Mouse (Mus musculus) limb, embryonic 14.5 days (tissue): ENCODE data around the gene Mypop. TPM values are rescaled to one million over a fixed set of nuclear protein-coding genes. Genes with fewer than 3 reads are reported as not detected.

ENCODE experiments used
- ATAC-seq: fragments of 200-750 bp; cut with Nextera tagmentation; 2 replicates; pipeline ENCODE4 v1.8.0; 2017; ENCODE audit warnings: low read depth, moderate number of reproducible peaks, moderate TSS enrichment; ENCODE audit not compliant: low FRiP score
- DNase-seq: peaks from one replicate; pipeline ENCODE4 v3.0.0-alpha.2; 2015; ENCODE audit warnings: low spot score
- H3K27ac ChIP-seq: fragments of 300-500 bp; sonication (generic); replicated peaks from 2 replicates; pipeline ENCODE4 v1.5.1; 2014; ENCODE audit warnings: low read depth, mild to moderate bottlenecking, low read length, moderate library complexity, mixed read lengths
- H3K27me3 ChIP-seq: fragments of 300-500 bp; sonication (generic); 2 replicates; pipeline ENCODE4 v1.6.1; 2014; ENCODE audit warnings: low read length, mixed read lengths; ENCODE audit not compliant: control insufficient read depth, insufficient read depth
- H3K36me3 ChIP-seq: fragments of 300-500 bp; sonication (generic); 2 replicates; pipeline ENCODE4 v1.6.1; 2014; ENCODE audit warnings: mild to moderate bottlenecking, low read length, moderate library complexity, mixed read lengths; ENCODE audit not compliant: control insufficient read depth, insufficient read depth
- H3K4me1 ChIP-seq: fragments of 300-500 bp; sonication (generic); 2 replicates; pipeline ENCODE4 v1.6.1; 2014; ENCODE audit warnings: antibody characterized with exemption, low read length, mixed read lengths; ENCODE audit not compliant: control insufficient read depth, insufficient read depth
- H3K4me2 ChIP-seq: fragments of 300-500 bp; sonication (generic); replicated peaks from 2 replicates; pipeline ENCODE4 v1.6.1; 2014; ENCODE audit warnings: low read depth, mild to moderate bottlenecking, low read length, moderate library complexity; ENCODE audit not compliant: severe bottlenecking
- H3K4me3 ChIP-seq: fragments of 300-500 bp; sonication (generic); replicated peaks from 2 replicates; pipeline ENCODE4 v1.5.1; 2014; ENCODE audit warnings: low read length
- H3K9ac ChIP-seq: fragments of 300-500 bp; sonication (generic); 2 replicates; pipeline ENCODE4 v1.6.1; 2014; ENCODE audit warnings: mild to moderate bottlenecking, low read depth, low read length, moderate library complexity; ENCODE audit not compliant: severe bottlenecking
- H3K9me3 ChIP-seq: fragments of 300-500 bp; sonication (generic); 2 replicates; pipeline ENCODE4 v1.6.1; 2016; ENCODE audit warnings: low read length; ENCODE audit not compliant: control insufficient read depth
- POLR2A ChIP-seq: fragments of 200-500 bp; IDR thresholded peaks from 2 replicates; pipeline ENCODE4 v1.8.0; 2012; ENCODE audit warnings: inconsistent platforms, mild to moderate bottlenecking, moderate library complexity, borderline replicate concordance; ENCODE audit not compliant: insufficient read depth, insufficient read length; ENCODE audit errors: extremely low read depth
- WGBS: fragments of 180-500 bp; shearing (Covaris S2); extraction: QIAGEN DNeasy Blood & Tissue Kit; methylation state at CpG from one replicate; pipeline ENCODE4 v1.1.7; 2014; 5-methylcytosine and 5-hydroxymethylcytosine counted together
- polyA plus RNA-seq, 2 experiments: library from polyadenylated mRNA; depleted of rRNA in 1 of 2; stranded (reverse) in 1 of 2; unstranded in 1 of 2; fragments of >200 nt; fragmentation: Nextera tagmentation in 1 of 2; extraction: Ambion mirVana in 1 of 2; gene quantifications; 2 replicates each; pipeline versions ENCODE4 v1.2.1 to v1.2.3; 2012 to 2014

The Mypop gene
- polyA plus RNA-seq (2012; rRNA removed) (13.6 and 19.3 TPM in 2 replicates), polyA plus RNA-seq (2014; fragmentation: Nextera tagmentation; extraction: Ambion mirVana) (5.3 and 5.7 TPM in 2 replicates)

- peaks cover 16% of the 10 kb centered on the region for H3K27me3 ChIP-seq
- no peaks in the 10 kb centered on the region for H3K9me3 ChIP-seq
- peak within 1 kb of the TSS; percentile 50 for H3K9ac ChIP-seq
- peak; percentile 70; the same call in 1 of the 2 replicates for TF ChIP-seq POLR2A
- peak within 1 kb of the TSS; percentile 49 for H3K4me3 ChIP-seq
- peak; percentile 100 for DNase-seq
- ATAC-seq, result peak; percentile 97
- peak within 1 kb of the TSS; percentile 73 for H3K27ac ChIP-seq
- H3K36me3 ChIP-seq, result no peaks in the 10 kb centered on the region; the same call in 1 of the 2 replicates
- peak within 1 kb of the TSS; percentile 86 for H3K4me2 ChIP-seq
- peaks cover 10% of the 10 kb centered on the region for H3K4me1 ChIP-seq
- under 1% methylated on average over 34 of the region's 37 CpGs for WGBS
These were observed at the start of gene Mypop for GRCm38 (mm10) chr7:18990601-18991295. Mypop (plus strand) TSS chr7:18991245.

- H3K4me3 ChIP-seq, result no peak overlapping the region
- ATAC-seq (no peak), DNase-seq (no peak)
- no peak overlapping the region for H3K9ac ChIP-seq
- TF ChIP-seq POLR2A, result no peak
- H3K9me3 ChIP-seq, result no peaks in the 10 kb centered on the region
- 21% methylated on average over 1 of the region's 1 CpGs for WGBS
- H3K27ac ChIP-seq, result no peak overlapping the region
- H3K4me2 ChIP-seq, result no peak overlapping the region
- no peaks in the 10 kb centered on the region for H3K27me3 ChIP-seq
- H3K4me1 ChIP-seq, result no peaks in the 10 kb centered on the region
- H3K36me3 ChIP-seq, result no peaks in the 10 kb centered on the region
These were observed 48.7 kb upstream of the Mypop start for GRCm38 (mm10) chr7:18942376-18942775.

- no peak for TF ChIP-seq POLR2A
- WGBS, result 60% methylated on average over 9 of the region's 9 CpGs
- DNase-seq (no peak), ATAC-seq (no peak)
- Histone ChIP-seq H3K36me3 (no peaks in the 10 kb centered on the region), H3K4me1 (no peaks in the 10 kb centered on the region), H3K9me3 (no peaks in the 10 kb centered on the region), H3K9ac (no peak overlapping the region), H3K27me3 (no peaks in the 10 kb centered on the region), H3K4me3 (no peak overlapping the region), H3K4me2 (no peak overlapping the region), H3K27ac (no peak overlapping the region)
These were observed 48.2 kb upstream of the Mypop start for GRCm38 (mm10) chr7:18942815-18943214.

- WGBS, result 65% methylated on average over 6 of the region's 6 CpGs
- Histone ChIP-seq H3K9me3 (no peaks in the 10 kb centered on the region), H3K4me2 (no peak overlapping the region), H3K27ac (no peak overlapping the region), H3K36me3 (no peaks in the 10 kb centered on the region), H3K4me3 (no peak overlapping the region), H3K9ac (no peak overlapping the region), H3K4me1 (no peaks in the 10 kb centered on the region), H3K27me3 (peaks cover 14% of the 10 kb centered on the region; the same call in 1 of the 2 replicates)
- DNase-seq (no peak), ATAC-seq (no peak)
- TF ChIP-seq POLR2A, result no peak
These were observed 42.9 kb upstream of the Mypop start for GRCm38 (mm10) chr7:18948151-18948550.

GRCm38 (mm10) chr7:18949781-18950522, 41.1 kb upstream of the Mypop start:
- H3K4me3 ChIP-seq, result no peak overlapping the region
- H3K27me3 ChIP-seq, result peaks cover 14% of the 10 kb centered on the region; the same call in 1 of the 2 replicates
- no peaks in the 10 kb centered on the region for H3K4me1 ChIP-seq
- H3K9me3 ChIP-seq, result no peaks in the 10 kb centered on the region
- H3K36me3 ChIP-seq, result no peaks in the 10 kb centered on the region
- no peak overlapping the region for H3K9ac ChIP-seq
- H3K27ac ChIP-seq, result no peak overlapping the region
- no peak overlapping the region for H3K4me2 ChIP-seq
- TF ChIP-seq POLR2A, result no peak
- ATAC-seq, result no peak
- WGBS, result 47% methylated on average over 12 of the region's 12 CpGs
- DNase-seq, result no peak
